Mouse (Mus musculus) 3T3-L1 (cell line): ENCODE data around the gene Sgcd.
"Not testable (repeated sequence)": the region's sequence is repeated elsewhere in the genome, so short reads cannot be mapped to it uniquely, and the experiment has no call there.

ENCODE experiments used
- DNase-seq: peaks from one replicate; pipeline ENCODE4 v3.0.0-alpha.2; 2015; ENCODE audit warnings: low read depth, low spot score

Sgcd gene

DNA sequence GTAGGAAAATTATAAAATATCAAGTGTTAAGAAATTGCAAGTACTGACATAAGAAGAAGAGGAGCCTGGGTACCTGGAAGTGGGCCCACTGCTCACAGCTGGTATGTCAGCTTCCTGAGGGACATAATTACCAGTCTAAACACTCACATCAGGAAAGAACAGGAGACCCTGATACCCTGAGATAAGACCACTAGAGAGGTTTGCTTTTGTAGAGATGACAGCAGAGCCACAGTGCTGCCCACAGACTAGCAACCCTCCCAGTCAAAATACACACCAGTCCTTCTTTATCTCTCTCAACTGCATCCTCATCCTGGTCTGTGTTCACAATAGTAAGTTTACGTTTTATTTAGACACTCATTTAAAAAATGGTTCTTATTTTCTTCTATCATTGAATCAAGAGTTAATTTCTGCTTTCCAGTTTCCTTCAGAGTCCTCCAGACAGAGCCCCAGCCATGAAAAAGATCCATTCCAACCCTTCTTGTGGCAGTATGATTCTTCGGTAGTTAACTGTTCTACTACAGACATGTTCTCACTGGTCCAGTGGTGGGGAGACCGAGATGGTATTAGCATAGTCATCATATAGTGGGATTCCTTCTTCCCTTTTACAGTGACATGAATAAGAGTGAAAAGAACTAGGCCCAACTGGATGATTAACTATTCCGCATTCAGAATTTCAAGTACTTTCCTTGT is 211.4 kb downstream of the Sgcd start:
- DNase-seq: no peak

DNA sequence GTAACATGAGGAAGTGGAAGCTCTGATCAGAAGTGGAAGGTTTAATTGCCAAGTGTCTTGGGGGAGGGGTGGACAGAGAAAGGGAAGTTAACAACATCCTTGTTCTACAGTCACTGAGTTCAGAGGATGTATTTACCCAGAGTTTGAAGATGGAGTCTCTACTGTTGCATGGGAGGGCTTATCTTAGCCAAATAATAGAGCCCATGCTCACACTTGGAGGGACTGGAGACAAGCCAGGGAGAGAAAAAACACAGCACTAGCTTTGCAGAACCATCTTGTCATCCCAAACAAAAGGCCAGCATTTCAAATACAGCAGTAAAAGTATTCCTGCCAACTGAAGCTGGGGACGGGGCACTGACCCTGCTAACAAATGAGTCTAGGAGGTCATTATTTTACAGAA is 212.8 kb downstream of the Sgcd start:
- no peak for DNase-seq

DNA sequence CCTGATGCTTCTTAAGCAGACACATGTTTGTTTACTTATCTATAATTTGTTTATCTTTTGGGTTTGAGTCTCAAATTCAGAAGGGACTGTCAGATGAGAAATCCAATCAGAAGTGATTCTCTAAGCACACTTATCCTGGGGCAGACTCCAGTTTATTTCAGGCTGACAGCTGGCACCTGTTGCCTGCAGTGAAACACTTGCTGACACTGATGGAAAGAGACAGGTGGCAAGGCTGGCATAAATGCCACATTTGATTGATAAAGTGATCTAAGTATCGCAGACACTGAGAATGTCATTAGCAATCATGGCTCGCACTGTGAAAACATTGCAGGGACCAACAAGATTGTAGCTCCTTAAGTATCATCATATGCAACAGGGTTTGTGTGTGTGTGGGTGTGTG is 222.9 kb downstream of the Sgcd start:
- no peak for DNase-seq

DNA sequence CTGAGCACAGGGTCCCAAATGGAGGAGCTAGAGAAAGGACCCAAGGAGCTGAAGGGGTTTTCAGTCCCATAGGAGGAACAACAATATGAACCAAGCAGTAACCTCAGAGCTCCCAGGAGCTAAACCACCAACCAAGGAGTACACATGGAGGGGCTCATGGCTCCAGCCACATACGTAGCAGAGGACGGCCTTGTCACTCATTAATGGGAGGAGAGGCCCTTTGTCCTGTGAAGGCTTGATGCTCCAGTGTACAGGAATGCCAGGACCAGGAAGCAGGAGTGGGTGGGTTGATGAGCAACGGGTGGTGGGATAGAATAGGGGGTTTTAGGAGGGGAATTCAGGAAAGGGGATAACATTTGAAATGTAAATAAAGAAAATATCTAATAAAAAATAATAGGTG is 225.2 kb downstream of the Sgcd start:
- not testable (repeated sequence) for DNase-seq

DNA sequence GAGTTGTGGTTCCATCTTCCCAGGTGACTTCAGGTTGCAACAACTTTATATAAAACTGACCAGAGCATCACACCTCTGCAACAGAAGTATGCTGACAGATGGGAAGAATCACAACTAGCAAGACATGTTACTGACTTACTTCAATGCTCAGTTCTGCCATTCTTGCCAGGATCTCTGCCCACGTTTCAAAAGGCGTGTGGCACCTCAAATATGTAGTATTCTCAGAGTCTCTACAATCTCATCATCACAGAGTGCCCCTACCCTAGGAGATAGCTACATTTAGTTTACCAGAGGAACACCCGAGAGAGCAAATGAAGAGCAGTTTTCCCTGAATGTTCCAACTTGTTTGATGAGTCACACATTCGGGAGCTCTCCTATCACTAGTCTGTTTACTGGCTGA is 229.8 kb downstream of the Sgcd start:
- no peak for DNase-seq

DNA sequence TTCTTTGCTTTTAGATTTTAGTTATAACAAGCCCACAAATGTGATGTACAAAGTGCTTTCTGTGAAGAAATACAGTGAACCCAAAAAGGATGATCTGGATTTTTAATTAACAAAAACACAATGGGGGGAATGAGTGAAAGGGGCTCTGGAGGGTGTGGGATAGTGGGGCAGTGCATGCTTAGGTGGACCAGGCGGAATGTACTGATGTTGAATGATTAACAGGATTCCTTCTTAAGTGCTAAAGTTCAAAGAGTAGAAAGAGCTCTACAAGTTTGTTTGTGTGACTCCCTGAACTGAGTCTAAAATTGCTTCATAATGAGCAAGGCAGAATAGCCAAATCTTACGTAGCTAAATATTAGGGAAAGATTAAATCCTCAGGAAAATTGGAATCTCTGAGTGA is 246.0 kb downstream of the Sgcd start:
- DNase-seq: no peak

DNA sequence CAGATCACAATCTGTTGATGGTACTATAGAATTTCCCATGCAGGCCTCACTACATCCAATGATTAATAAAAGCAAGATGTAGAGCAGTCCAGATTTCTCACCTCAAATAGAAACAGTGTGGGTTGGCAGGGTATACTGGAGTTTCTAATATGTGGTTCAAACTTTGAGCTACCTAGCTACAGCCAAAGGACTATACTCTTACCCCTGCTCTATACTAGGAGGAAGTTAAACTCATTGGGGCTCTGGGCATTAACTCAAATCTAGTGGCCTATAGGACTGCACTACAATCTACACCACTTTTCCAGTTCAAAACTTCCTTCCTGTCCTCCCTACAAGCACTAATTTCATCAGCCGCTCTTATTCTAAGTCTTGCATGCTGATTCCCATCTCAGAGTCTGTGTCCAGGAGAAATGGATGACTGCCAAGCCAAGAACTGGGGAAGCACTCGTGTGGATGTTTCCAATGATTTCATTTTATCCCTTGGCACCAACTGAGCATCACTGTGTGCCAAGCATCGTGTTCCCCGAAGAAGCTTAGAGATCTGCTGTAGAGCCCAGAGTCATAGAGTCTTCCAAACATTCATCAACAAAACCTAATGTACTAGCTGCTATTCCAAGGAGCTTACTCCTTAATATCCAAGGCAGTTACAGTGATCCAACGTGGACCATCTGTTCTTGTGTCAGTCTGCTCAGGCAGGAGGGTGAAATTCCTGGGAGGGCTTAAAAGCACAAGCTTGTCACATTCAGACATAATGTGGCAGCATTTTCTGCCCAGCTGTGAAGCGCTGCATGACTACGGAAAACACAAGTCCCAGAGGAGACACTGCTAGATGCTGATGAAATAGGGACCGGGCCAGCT is 283.6 kb downstream of the Sgcd start:
- no peak for DNase-seq

DNA sequence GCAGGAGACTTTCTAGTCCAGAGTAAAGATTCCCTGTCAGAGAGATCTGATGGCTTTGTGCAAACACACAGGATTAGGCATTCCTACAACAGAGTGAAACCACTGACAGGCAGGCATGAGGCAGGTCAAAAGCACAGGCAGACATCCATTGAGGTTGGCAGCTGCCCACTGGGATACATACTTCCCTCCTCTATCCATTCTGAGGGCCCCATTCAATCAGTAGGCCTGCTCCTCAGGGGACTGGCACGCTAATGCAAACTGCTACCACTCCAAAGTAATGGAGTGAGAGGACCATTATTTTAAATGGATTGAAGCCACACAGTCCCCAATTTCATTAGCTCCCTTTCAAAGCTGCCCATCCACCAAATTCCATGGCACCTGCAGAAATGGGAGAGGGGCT is 293.2 kb downstream of the Sgcd start:
- no peak for DNase-seq

DNA sequence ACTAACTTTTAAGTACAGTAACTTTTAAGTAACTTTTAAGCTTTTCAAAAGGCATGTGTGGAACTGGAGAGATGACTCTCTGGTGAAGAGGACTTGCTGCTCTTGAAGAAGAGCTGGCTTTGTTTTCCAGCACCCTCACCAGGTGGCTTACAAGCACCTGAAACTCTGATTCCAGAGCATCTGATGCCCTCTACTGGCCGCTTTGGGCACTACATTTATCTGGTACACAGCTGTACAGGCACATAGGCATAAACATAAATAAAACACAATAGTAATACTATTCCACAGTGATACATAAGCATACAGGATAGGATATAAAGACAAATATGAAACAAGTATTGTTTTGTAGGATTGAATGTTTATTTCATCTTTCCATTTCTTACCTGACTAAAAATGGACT is 330.6 kb downstream of the Sgcd start:
- DNase-seq: peak; percentile 58

DNA sequence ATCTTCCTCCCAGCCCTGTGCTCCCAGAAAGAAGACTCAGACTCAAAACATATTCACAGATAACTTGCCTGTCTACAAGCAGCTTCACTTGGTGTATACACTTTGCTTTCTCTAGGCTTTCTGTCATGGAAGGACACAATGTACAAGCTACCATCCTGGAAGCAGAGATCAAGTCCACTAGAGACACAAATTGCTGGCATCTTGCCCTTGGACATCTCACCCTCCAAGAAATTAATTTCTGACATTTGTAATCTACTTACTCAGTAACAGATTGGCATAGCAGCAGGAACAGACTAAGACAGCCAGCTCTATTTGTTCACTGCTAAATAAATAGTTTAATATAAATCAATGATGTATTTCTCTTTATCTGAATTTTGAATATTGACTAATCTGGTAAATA is 342.9 kb downstream of the Sgcd start:
- no peak for DNase-seq

DNA sequence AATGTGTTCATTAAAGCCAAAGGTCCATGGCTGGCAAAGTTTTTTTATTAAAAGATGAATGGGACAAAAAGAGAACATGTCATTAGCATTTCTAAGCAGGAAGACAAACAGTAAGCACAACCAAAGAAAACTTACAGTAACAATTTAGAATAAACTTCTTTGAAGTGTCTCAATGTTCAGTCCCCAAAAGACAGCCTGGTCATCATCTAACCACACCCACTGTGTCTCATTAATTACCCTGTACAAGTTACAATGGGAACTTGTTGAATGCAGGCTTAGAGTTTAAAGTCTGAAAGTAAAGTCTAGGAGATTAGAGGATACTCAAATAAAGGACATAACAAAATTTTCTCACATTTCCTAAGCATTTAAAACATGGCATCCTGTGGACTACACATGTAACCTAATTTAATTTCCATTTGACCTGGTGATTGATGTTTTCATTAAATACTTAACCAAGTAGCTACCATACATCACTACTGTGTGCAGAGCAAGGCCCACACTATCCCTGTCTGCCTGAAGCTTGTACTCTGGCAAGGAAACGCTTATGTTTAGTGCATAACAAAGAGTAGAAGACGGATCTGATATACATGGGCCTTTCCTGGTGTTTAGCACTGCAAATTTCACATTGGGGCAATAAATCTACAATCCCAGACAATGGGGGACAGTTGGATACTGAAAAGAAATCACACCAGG is 347.1 kb downstream of the Sgcd start:
- no peak for DNase-seq

DNA sequence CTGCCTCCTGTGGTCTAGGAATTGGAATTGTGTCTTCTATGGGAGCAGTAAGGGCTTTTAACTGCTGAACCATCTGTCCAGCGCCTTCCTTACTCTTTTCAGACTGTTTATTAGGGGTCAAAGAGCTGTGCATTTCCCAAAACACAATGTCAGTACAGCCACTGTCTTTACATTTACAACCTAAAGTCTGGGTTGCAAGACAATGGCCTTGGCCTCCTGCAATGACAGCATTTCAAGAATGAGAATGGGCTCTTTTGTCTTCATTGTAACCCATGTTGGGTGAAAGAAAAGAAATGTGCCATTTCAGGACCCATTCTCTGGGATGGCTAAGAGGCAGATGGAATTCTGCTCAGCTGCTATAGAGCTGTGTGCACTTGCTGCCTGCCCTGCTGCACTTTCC is 348.2 kb downstream of the Sgcd start:
- no peak for DNase-seq

DNA sequence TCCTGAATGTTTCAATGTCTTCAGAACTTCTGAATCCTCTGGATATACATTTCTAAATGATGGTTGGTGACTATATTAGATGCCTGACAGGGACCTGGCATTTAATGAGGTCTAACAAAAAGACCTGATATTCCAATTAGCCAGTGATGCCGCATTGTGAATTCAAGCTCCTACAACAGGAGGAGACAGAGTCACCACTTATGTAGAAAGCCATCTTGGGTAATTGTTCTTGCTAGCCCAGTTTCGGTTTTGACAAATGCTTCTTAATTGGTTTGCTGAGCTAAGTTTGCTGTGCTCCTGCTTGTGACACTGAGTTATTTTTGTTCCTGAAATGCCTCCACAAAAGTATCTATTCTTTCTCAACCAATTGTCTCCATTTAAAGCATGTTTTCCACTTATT is 358.6 kb downstream of the Sgcd start:
- no peak for DNase-seq

DNA sequence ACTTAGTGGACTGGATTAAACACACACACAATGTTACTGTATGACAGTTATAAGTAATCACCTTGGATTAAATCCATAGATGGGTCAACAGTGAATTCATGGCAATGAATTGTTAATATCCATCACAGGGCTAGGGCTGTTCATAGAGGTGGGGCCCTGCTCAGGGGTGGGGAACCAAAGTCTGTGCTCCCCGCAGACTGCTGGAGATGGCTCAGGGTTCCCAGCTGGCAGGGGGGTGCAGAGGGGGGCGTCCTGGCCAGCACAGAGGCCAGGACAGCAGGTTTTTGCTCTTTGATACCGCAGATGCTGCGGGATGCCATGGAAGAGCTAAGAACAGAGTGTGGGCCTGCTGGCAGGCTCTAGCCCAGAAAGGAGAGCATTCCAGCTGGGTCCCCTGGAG is 378.9 kb downstream of the Sgcd start:
- DNase-seq: no peak

DNA sequence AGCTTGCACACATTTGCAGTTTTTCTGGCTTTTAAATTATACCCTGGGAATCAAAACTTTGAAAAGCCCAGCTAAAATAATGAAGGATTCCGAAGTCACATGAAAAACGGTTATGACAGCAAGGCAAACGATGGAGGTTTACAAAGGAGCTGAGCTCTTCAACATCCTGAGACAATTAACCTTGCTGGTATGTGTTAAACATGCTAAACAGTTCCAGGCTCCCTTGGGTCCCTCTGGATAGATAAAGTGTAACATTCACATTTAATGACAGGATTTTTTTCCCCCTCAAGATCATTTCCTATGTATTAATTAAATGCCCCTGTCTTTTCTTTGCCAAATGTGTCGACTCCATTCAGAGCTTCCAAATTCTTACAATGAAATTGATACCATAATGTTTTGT is 414.1 kb downstream of the Sgcd start:
- DNase-seq: no peak

DNA sequence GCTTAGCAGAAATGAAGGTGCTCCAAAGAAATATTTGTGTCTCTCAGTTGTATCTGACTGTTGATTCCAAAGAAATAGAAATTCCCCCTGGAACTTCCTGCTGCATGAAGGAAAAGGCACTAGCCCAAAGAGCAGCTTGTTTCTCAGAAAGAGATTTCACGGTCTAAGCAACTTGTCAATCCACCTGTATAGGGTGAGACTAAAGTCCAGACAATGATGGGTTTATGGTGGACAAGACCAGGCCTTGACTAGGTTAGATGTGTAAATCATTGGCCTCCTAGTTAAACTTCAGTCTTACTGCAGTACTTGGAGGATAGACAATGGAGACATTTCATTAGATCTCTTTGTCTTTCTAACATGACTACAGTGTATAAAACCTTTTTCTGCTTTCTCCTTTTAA is 420.3 kb downstream of the Sgcd start:
- DNase-seq: no peak

DNA sequence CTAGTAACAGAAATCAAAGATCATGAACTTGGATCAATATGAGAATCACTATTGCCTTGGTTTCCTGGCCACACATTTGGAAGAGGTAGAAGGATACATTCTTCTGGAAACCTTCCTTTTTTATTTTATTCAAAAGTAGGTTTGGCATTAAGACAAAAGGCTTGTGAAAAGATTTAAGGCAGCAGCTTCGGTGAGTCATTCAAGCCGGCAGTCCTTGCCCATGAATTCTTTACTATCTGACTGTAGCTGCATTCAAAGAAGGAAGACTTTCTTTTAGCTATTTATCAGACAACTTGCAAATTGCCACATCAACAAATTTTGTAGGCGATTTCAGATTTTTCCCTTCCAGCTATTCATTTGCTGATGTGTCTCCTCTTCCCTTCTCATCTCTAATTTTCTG is 422.6 kb downstream of the Sgcd start:
- DNase-seq: peak; percentile 28

DNA sequence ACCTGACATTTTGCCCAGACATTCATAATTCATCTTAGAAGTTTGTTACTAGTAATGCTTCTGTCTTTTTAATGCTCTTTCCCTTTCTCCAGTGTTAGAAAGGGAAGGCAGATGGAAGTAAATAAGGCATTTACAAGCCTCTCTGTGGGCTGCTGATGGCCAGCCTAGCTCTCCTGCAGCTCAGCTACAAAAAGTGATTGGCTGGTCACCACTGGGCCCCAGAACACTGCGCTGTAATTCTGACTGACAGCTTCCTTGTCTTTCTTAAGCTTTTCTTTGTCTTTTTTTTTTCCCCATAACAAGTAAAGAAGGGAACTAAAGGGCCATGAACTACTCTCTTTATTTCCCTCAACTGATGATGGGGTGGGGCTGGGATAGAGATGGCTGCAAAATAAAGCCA is 463.9 kb downstream of the Sgcd start:
- no peak for DNase-seq

DNA sequence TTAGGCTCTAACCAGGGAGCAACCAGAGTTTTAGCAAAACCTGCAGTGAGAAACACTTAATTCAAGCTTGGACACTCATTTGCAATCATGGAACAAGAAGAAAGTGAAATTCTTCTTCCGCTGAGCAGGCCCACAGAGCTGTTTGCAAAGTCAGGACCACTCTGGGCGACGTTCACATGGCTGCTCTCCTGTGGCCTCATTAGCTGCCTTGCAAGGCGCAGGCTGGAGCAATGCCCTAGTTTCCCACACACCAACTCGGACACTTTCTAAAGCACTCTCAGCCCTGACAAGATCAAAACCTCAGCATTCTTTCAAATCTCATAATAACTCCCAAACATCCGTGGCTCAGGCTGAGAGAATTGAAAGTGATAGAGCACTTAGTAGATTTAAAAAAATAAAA is 480.7 kb downstream of the Sgcd start:
- DNase-seq: no peak

DNA sequence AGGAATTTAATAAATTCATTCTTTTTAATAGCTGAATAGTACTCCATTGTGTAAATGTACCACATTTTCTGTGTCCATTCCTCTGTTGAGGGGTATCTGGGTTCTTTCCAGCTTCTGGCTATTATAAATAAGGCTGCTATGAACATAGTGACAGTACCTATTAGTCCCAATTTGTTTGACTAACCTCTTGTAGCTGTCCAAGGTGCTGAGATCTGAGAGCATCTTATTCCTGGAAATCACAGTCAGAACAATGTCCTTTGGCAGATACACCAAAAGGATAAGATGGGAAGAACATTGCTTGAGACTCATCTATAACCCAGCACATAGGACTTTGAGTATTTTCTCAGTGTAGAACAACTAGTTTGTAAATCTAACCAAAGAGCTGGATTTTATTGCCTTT is 485.5 kb downstream of the Sgcd start:
- DNase-seq: peak; percentile 9

DNA sequence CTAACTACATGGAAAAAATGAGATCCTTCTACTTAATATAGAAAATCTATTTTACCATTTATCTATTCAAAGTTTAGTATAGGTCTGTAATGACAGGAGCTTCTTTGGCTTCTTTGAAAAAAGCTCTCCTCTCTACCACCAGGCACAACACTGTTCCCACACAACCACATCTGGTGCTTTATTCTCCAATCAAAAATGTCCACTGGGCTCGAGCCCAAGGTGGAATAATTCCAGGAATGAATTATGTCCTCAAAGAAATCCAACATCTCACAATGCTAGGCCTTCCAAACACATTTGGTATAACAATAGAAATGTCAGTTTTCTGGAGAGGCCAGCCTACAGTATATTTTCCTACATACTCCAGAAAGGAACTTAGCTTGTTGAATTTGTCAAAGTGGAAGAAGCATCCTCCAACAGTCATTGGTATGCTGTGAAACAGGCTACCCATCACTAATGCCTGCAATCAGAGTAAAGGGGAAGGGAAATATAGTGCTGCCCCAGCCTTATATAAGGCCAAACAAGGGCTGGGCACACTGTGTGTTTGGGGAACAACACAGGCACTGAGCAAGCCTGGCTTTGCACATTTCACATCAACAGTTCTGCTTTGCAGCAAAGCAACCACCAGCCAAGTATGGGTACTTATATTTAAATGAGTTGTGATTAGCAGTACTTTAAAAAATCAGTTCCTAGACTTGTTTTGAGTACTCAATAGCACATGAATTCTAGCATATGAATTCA is 515.1 kb downstream of the Sgcd start:
- peak; percentile 3 for DNase-seq

DNA sequence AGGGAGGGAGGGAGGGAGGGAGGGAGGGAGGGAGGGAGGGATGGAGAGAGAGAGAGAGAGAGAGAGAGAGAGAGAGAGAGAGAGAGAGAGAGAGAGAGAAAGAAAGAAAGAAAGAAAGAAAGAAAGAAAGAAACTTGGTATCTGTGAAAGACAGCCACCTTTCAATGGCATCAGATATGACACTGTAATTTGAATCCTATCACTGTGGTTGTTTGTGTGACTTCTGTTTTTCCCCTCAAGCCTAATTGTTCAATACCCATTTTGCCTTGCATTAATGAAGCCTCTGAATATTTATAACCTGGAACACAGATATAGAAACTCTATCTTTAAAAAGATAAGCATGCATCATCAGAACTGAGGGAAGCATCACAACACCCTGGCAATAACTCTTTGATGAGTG is 528.1 kb downstream of the Sgcd start:
- not testable (repeated sequence) for DNase-seq
